Mouse (Mus musculus) kidney, adult 2 months (tissue): ENCODE measurements around the gene Cyp46a1. TPM values are rescaled to one million over a fixed set of nuclear protein-coding genes. Genes with fewer than 3 reads are reported as not detected.

Source experiments
- DNase-seq: peaks from one replicate; pipeline ENCODE4 v3.0.0; 2021
- H3K27ac ChIP-seq: fragments of 200-500 bp; 2 replicates; pipeline ENCODE4 v1.5.1; 2012; ENCODE audit warnings: low read depth, low read length, control low read depth, inconsistent platforms; ENCODE audit not compliant: insufficient read depth
- H3K27me3 ChIP-seq: fragments of 200-500 bp; replicated peaks from 2 replicates; pipeline ENCODE4 v1.6.1; 2012; ENCODE audit warnings: mild to moderate bottlenecking, moderate library complexity, low read length, inconsistent platforms; ENCODE audit not compliant: control insufficient read depth, insufficient read depth
- H3K36me3 ChIP-seq: fragments of 200-500 bp; 2 replicates; pipeline ENCODE4 v1.6.1; 2012; ENCODE audit warnings: mild to moderate bottlenecking, moderate library complexity, low read length, inconsistent platforms; ENCODE audit not compliant: control insufficient read depth, insufficient read depth
- H3K4me1 ChIP-seq: fragments of 200-500 bp; 2 replicates; pipeline ENCODE4 v1.6.1; 2011; ENCODE audit warnings: low read length; ENCODE audit not compliant: control insufficient read depth, insufficient read depth
- H3K4me3 ChIP-seq: fragments of 200-500 bp; 2 replicates; pipeline ENCODE4 v1.5.1; 2011; ENCODE audit warnings: mild to moderate bottlenecking, low read depth, low read length, control low read depth; ENCODE audit not compliant: insufficient read depth
- CTCF ChIP-seq: fragments of 200-500 bp; conservative IDR thresholded peaks from 2 replicates; pipeline ENCODE4 v1.5.1; 2011; ENCODE audit warnings: low read depth, mild to moderate bottlenecking, control low read depth, low read length, moderate library complexity, mixed read lengths; ENCODE audit not compliant: insufficient read depth, insufficient read length
- POLR2A ChIP-seq: fragments of 200-500 bp; IDR thresholded peaks from one replicate; pipeline ENCODE4 v1.6.1; 2011; ENCODE audit warnings: low read depth, low read length, control low read depth
- WGBS: fragments of 180-500 bp; shearing (Covaris S2); methylation state at CpG from one replicate; pipeline ENCODE4 v1.1.7; 2018; 5-methylcytosine and 5-hydroxymethylcytosine counted together
- polyA plus RNA-seq: library from polyadenylated mRNA; depleted of rRNA; stranded (reverse); fragments of >200 nt; gene quantifications from 2 replicates; pipeline ENCODE4 v1.2.3, GENCODE M21; 2012

Gene Cyp46a1
- polyA plus RNA-seq, 1 experiment: 4.1 TPM

DNA sequence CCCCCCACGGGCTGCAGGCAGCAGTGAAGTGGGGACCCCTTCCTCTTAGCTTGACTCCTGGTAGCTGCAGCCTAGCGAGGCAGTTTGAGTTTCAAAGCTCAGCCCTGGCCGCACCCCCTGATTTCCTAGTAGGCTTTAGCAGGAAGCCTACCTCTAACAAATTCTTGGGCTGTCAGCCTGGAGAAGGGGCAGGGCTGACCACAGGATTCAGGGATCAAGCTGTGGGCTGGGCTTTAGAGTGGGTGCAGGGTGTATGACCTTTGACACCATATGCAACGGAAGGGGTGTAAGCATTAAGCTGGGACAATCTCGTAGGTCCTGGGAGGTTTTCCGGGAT is 37.2 kb downstream of the Cyp46a1 start:
- no peaks in the 10 kb centered on the region for H3K27me3 ChIP-seq
- H3K4me3 ChIP-seq: peak overlapping the region; percentile 53
- peak overlapping the region; percentile 80 for H3K27ac ChIP-seq
- no peak for TF ChIP-seq CTCF
- no peak for TF ChIP-seq POLR2A
- 0 out of 2 replicates have a peak, but pooled peaks cover 6% of the 10 kb centered on the region for H3K4me1 ChIP-seq
- DNase-seq: peak; percentile 61
- H3K36me3 ChIP-seq: no peaks in the 10 kb centered on the region
- 49% methylated on average over 6 of the region's 6 CpGs for WGBS

DNA sequence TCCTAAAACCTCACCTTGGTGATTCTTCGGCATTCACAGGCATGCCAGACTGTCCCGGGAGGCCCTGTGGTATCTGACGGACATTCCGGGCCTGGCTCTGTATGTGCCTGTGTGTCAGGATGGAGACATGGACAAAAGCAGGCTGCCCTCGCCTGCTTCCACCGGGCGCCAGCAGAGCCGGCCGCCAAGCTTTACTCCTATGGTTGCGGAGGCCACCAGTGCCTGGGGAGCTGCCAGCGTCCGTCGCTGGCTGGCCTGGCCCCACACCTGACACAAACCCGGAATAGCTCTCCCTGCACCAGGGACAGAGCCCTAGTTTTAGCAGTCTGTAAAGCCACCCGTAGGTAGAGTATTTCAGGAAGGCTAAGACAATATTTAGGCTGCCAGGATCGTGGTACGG is 38.1 kb downstream of the Cyp46a1 start:
- 86% methylated on average over 17 of the region's 17 CpGs for WGBS
- TF ChIP-seq POLR2A: no peak
- no peak for TF ChIP-seq CTCF
- DNase-seq: no peak
- no peaks in the 10 kb centered on the region for H3K27me3 ChIP-seq
- H3K36me3 ChIP-seq: no peaks in the 10 kb centered on the region
- H3K4me1 ChIP-seq: 0 out of 2 replicates have a peak, but pooled peaks cover 6% of the 10 kb centered on the region
- no peak overlapping the region for H3K4me3 ChIP-seq
- H3K27ac ChIP-seq: 0 out of 2 replicates have a peak overlapping the region, but pooled peaks have one; percentile 20

DNA sequence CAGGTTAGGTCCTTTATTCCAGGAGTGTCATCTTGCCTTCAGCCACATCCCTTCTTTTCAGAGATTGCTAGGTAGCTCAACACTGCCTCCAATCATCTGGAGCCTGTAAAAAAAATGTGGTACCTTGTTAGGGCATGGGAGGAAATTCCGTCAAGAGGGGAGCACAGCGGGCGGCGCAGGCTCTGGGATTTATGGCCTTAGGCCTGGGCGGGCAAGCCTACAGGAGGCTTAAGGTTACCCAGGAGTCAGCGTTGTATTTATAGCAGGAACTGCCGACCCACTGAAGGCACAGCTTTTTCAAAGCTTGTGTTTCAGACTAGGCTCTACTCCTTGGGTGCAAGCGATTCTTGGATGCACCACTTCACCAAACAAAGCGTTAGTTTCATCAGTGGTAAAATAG is 39.4 kb downstream of the Cyp46a1 start:
- Histone ChIP-seq H3K4me1 (no peaks in the 10 kb centered on the region), H3K27ac (0 out of 2 replicates have a peak overlapping the region, but pooled peaks have one; percentile 19), H3K27me3 (no peaks in the 10 kb centered on the region), H3K36me3 (no peaks in the 10 kb centered on the region), H3K4me3 (no peak overlapping the region)
- no peak for TF ChIP-seq CTCF
- no peak for TF ChIP-seq POLR2A
- DNase-seq: peak; percentile 46
- WGBS: 48% methylated on average over 9 of the region's 9 CpGs

DNA sequence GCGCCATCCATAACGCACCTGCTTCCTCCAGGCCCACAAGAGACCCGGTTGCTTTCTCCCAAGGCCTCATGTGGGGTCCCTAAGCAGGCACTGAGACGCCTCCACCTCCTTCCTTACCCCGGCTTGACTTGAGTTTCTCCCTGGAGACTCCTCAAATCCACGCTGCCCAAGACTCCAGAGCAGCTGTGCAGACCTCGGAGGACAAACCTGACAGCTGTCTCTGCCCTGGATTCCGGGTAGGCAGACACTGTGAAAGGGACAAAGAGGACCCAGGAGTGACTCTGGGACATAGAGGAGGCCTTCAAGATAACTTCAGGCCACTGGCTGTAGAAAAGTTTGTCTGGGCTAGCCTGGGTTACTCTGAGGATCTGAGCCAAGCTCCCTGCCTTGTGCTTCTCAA is 40.5 kb downstream of the Cyp46a1 start:
- H3K4me3 ChIP-seq: no peak overlapping the region
- no peak overlapping the region for H3K27ac ChIP-seq
- no peaks in the 10 kb centered on the region for H3K36me3 ChIP-seq
- H3K27me3 ChIP-seq: no peaks in the 10 kb centered on the region
- DNase-seq: no peak
- no peaks in the 10 kb centered on the region for H3K4me1 ChIP-seq
- no peak for TF ChIP-seq POLR2A
- no peak for TF ChIP-seq CTCF
- 81% methylated on average over 8 of the region's 8 CpGs for WGBS

DNA sequence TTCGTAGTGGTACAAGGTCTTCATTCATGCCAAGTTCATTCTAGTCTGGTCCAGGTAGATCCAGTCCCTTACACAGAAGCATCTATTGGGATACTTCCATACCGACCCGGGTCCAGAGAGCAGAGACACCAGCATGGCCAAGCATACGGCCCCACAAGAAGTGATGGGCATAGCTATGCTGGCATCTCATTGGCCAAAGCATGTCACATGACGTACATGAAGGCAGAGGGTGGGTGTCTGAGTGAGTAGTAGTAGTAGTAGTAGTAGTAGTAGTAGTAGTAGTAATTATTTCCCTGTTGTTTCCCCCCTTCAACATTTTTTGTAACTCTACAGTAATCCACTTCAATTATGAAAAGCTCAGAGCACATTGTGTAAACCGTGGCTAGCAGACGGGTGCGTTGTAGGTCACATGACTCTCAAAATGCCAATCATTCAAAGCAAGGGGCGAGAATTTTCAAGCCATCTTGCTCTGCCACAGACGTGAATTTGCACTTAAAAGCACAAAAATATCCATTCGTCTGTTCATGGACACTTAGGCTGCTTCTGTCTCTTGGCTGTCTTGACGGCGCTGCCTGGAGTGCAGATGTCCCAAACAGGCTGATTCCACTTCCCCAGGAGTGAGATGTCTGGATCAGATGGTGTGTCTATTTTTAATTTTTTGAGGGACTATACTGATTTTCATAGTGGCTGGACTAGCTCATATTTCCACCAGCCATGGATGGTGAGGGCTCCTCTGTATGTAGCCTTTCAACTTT is 44.4 kb downstream of the Cyp46a1 start:
- no peak overlapping the region for H3K4me3 ChIP-seq
- H3K36me3 ChIP-seq: no peaks in the 10 kb centered on the region
- no peak for DNase-seq
- H3K27me3 ChIP-seq: no peaks in the 10 kb centered on the region
- no peak for TF ChIP-seq CTCF
- no peak for TF ChIP-seq POLR2A
- WGBS: 91% methylated on average over 13 of the region's 13 CpGs
- no peaks in the 10 kb centered on the region for H3K4me1 ChIP-seq
- no peak overlapping the region for H3K27ac ChIP-seq

DNA sequence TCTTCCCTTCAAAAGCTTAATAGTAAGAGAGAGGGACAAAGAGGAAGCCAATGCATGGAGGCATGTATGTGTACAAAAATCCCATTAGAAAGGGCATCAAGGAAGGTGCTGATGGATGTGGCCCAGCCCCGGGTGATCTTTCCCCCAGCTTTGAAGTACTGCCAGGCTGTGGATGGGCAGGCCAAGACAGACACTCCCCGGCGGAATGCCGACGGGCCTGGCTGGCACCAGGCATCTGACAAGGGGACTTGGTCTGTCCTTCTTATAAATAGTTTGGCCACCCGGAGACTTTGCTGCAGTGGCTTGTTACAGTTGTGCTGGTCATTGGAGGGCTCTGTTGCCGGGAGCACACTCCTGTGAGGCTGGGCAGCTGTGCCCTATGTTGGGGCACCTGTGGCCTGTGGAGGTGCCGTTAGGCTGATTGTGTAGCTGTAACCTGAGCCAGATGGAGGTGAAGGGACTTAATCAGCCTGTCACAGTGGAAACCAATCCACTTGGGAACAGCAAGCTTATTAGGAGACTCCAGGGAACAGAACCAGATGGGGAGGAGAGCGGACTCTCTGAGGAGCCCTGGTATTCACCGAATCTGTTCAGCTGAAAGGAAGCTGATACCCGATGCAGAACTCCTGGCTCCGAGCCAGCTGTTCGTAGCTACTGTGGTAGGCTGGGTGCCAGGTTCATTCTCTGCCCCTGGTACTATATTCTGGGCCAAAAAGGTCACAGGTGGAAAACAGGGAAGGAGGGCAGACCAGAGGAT is 52.5 kb downstream of the Cyp46a1 start:
- Histone ChIP-seq H3K4me3 (no peak overlapping the region), H3K27ac (no peak overlapping the region), H3K27me3 (no peaks in the 10 kb centered on the region), H3K36me3 (no peaks in the 10 kb centered on the region), H3K4me1 (no peaks in the 10 kb centered on the region)
- TF ChIP-seq POLR2A: no peak
- no peak for TF ChIP-seq CTCF
- no peak for DNase-seq
- WGBS: 43% methylated on average over 13 of the region's 13 CpGs

DNA sequence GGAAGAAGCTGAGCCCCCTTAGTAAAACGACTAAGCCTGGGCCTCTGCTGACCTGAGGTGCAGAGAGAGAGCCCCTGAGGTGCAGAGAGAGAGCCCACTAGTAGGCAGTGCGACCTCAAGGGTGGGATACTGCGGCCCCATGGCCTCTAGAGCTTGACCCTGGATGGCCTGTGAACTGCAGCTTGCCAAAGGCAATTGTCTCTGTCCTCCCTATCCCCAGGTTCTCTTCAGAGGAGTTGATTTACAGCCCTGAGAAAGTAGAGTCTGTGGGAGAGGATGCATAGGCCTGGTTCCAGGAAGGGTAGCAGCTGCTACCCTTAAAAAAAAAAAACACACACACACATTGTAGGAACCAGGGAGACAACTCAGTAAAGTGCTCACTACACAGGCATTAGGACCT is 55.5 kb downstream of the Cyp46a1 start:
- Histone ChIP-seq H3K27ac (no peak overlapping the region), H3K4me3 (no peak overlapping the region), H3K36me3 (no peaks in the 10 kb centered on the region), H3K27me3 (no peaks in the 10 kb centered on the region), H3K4me1 (no peaks in the 10 kb centered on the region)
- 53% methylated on average over 3 of the region's 3 CpGs for whole genome bisulfite sequencing
- TF ChIP-seq CTCF: no peak
- TF ChIP-seq POLR2A: no peak
- DNase-seq: no peak
